Mouse (Mus musculus) kidney, adult 2 months (tissue): ENCODE measurements around the gene Arpc2. TPM values are rescaled to one million over a fixed set of nuclear protein-coding genes. Genes with fewer than 3 reads are reported as not detected.

ENCODE experiments used
- DNase-seq: peaks from one replicate; pipeline ENCODE4 v3.0.0; 2021
- H3K27ac ChIP-seq: fragments of 200-500 bp; 2 replicates; pipeline ENCODE4 v1.5.1; 2012; ENCODE audit warnings: low read depth, low read length, control low read depth, inconsistent platforms; ENCODE audit not compliant: insufficient read depth
- H3K27me3 ChIP-seq: fragments of 200-500 bp; replicated peaks from 2 replicates; pipeline ENCODE4 v1.6.1; 2012; ENCODE audit warnings: mild to moderate bottlenecking, moderate library complexity, low read length, inconsistent platforms; ENCODE audit not compliant: control insufficient read depth, insufficient read depth
- H3K36me3 ChIP-seq: fragments of 200-500 bp; 2 replicates; pipeline ENCODE4 v1.6.1; 2012; ENCODE audit warnings: mild to moderate bottlenecking, moderate library complexity, low read length, inconsistent platforms; ENCODE audit not compliant: control insufficient read depth, insufficient read depth
- H3K4me1 ChIP-seq: fragments of 200-500 bp; 2 replicates; pipeline ENCODE4 v1.6.1; 2011; ENCODE audit warnings: low read length; ENCODE audit not compliant: control insufficient read depth, insufficient read depth
- H3K4me3 ChIP-seq: fragments of 200-500 bp; 2 replicates; pipeline ENCODE4 v1.5.1; 2011; ENCODE audit warnings: mild to moderate bottlenecking, low read depth, low read length, control low read depth; ENCODE audit not compliant: insufficient read depth
- CTCF ChIP-seq: fragments of 200-500 bp; conservative IDR thresholded peaks from 2 replicates; pipeline ENCODE4 v1.5.1; 2011; ENCODE audit warnings: low read depth, mild to moderate bottlenecking, control low read depth, low read length, moderate library complexity, mixed read lengths; ENCODE audit not compliant: insufficient read depth, insufficient read length
- POLR2A ChIP-seq: fragments of 200-500 bp; IDR thresholded peaks from one replicate; pipeline ENCODE4 v1.6.1; 2011; ENCODE audit warnings: low read depth, low read length, control low read depth
- WGBS: fragments of 180-500 bp; shearing (Covaris S2); methylation state at CpG from one replicate; pipeline ENCODE4 v1.1.7; 2018; 5-methylcytosine and 5-hydroxymethylcytosine counted together
- polyA plus RNA-seq: library from polyadenylated mRNA; depleted of rRNA; stranded (reverse); fragments of >200 nt; gene quantifications from 2 replicates; pipeline ENCODE4 v1.2.3, GENCODE M21; 2012; rRNA removed

Arpc2 gene
- polyA plus RNA-seq, 1 experiment = 124 TPM

DNA sequence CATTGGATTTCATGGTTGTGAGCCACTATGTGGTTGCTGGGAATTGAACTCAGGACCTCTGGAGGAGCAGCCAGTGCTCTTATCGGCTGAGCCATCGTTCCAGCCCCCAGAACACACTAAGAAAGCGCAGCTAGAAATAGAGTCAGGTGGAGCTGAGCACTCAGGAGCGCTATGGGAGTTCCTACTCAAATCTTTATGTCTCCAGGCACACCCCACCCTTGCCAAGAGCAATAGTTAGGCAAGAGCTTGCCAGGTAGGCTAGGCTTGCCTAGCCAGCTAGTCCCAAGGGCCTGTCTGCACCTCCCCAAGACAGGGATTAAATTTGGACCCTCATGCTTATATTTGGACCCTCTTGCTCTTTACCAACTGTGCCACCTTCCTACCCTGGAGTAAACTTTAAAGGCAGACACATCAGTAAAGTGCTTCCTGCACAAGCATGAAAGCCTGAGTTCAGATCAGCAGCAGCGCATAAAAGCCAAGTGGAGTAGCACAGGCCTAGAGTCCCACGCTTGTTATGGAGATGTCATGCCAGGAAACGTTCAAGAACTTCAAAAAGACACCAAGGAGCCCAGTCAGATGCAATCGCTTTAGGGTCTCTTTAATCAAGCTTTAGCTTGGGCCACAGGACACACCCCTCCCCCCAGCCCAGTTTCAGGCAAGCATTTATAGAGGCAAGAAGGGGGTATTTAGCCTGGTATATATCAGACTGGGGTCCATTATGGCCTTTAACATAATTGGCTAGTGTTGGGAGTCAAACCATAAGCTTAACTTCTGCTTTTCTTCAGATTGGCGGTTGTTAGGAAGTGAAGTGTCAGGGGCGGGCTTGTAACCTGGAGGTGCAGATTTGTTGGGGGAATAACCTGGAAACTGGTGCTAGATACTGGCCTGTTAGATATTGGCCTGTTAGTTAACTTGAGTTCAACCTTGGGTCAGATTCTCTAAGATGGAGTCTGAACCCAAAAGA is 72.4 kb downstream of the Arpc2 start:
- H3K27ac ChIP-seq = no peak overlapping the region
- peaks cover 3% of the 10 kb centered on the region; the same call in 1 of the 2 replicates for H3K4me1 ChIP-seq
- H3K36me3 ChIP-seq = no peaks in the 10 kb centered on the region
- H3K27me3 ChIP-seq = no peaks in the 10 kb centered on the region
- no peak for DNase-seq
- no peak for TF ChIP-seq CTCF
- WGBS = 87% methylated on average over 10 of the region's 10 CpGs
- H3K4me3 ChIP-seq = no peak overlapping the region

DNA sequence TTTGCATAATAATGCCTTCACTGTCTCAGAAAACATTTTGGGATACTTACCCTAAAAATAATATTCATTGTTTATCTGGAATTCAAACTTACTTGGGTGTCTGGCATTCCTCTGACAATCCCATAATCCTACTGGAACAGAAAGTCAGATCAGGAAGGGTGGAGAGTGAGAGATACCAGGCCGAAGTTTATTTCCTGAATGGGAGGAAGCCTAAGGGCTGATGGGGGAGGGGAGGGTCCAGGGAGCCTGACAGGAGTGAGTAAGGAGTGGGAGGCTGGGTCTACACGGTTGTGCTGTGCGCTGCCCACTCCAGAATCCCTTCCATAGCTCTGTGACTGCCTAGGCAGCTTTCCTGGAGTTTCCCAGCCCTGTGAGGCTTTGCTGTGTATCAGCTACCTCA is 73.9 kb downstream of the Arpc2 start:
- DNase-seq = no peak
- no peaks in the 10 kb centered on the region for H3K36me3 ChIP-seq
- TF ChIP-seq POLR2A (no peak), CTCF (no peak)
- H3K27ac ChIP-seq = peak overlapping the region; percentile 65
- H3K4me3 ChIP-seq = no peak overlapping the region
- no peaks in the 10 kb centered on the region for H3K27me3 ChIP-seq
- 33% methylated on average over 3 of the region's 3 CpGs for WGBS
- H3K4me1 ChIP-seq = no peaks in the 10 kb centered on the region

DNA sequence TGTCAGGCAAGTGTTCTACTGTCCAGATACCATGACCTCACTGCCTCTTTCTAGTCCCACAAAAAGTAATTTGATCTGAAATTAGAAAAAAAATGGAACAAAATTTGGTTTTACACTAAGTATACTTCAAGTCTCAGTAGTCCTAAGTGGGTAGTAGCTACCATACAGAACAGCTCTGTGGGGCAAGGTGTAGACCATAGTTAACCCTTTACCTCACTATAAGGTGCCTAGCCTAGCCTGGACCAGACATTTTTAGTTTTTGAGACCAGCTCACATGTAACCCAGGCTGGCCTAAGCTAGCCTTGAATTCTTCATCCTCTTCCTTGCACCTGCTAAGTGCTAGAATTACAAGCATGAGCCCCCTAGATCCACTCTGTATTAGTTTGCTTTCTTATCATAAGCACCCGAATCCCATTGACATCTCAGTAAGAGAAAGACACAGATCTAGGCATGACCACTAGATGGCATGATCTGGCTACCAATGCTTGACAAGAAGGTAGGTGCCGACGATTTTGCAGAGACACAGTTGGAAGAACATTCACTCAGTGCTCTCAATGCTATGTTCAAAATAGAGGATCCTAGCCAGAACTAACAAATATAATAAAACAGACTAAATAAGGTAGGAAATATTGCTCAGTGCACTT is 77.3 kb downstream of the Arpc2 start:
- no peak overlapping the region for H3K4me3 ChIP-seq
- no peaks in the 10 kb centered on the region for H3K4me1 ChIP-seq
- no peaks in the 10 kb centered on the region for H3K27me3 ChIP-seq
- no peaks in the 10 kb centered on the region for H3K36me3 ChIP-seq
- no peak overlapping the region for H3K27ac ChIP-seq
- WGBS = under 1% methylated on average over 3 of the region's 3 CpGs
- TF ChIP-seq CTCF (peak; percentile 80), POLR2A (no peak)
- peak; percentile 90 for DNase-seq

DNA sequence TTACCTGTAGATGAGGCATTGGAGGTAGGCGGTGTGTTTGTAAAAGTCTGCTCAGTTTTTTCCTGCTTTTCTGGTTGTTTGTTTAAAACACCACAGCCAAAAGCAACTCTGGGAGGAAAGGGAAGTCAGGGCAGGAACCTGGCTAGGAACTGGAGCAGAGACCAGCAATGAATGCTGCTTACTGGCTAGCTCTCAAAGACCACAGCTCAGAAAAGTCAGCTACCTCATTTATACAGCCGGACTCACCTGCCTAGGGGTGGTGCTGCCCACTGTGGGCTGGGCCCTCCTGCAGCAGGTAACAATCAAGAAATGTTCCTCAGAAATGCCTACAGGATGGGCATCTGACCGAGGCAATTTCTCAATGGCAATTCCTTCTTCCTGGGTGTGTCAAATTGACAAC is 78.9 kb downstream of the Arpc2 start:
- Histone ChIP-seq H3K27me3 (no peaks in the 10 kb centered on the region), H3K4me3 (no peak overlapping the region), H3K36me3 (no peaks in the 10 kb centered on the region), H3K4me1 (no peaks in the 10 kb centered on the region), H3K27ac (no peak overlapping the region)
- no peak for TF ChIP-seq CTCF
- no peak for TF ChIP-seq POLR2A
- no peak for DNase-seq
- 73% methylated on average over 3 of the region's 3 CpGs for WGBS

DNA sequence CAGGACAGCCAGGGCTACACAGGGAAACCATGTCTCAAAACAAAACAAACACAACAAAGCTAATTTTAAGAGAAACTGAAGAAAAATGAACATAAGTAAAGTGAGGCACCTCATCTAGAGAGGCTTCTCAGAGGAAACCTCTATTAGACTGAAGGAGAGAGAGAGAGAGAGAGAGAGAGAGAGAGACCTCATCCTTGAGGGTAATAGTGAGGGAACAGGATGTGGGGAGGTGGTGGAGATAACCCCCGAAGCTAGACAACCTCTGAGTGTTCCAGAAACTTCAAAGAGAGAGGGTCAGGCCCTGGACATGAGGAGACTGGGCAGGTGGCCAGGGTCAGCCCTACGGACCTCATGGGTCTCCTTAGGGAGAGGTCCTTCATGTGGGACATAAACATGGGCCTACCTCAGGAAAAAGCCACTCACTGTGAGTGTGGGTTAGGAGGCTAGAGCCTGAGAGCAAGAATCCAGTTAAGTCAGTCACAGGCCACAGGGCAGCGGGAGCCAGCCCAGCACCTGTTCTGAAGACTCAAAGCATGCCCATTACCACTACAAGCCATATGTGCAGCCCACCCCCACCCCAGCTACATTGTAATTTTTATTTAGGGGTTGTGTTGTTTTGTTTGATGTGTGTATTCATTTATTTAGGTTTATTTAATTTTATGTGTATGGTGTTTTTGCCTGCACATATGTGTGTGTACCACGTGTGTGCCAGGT is 80.4 kb downstream of the Arpc2 start:
- no peak overlapping the region for H3K27ac ChIP-seq
- 77% methylated on average over 4 of the region's 4 CpGs for WGBS
- DNase-seq = no peak
- no peak overlapping the region for H3K4me3 ChIP-seq
- H3K36me3 ChIP-seq = no peaks in the 10 kb centered on the region
- TF ChIP-seq POLR2A (no peak), CTCF (no peak)
- no peaks in the 10 kb centered on the region for H3K27me3 ChIP-seq
- no peaks in the 10 kb centered on the region for H3K4me1 ChIP-seq

Other genes starting within 250 kb of the Arpc2 start
- gene Tns1, start 111.6 kb upstream of the Arpc2 start, polyA plus RNA-seq = 400 and 465 TPM in 2 replicates
- gene Rufy4, start 110.5 kb upstream of the Arpc2 start, polyA plus RNA-seq = 2.4 and 3.3 TPM in 2 replicates
- 0.07 and 0.55 TPM in 2 replicates for gene Cxcr2, start 82.1 kb upstream of the Arpc2 start, polyA plus RNA-seq
- not detected in 2 replicates for gene Cxcr1, start 41.5 kb upstream of the Arpc2 start, polyA plus RNA-seq
- 0.20 and 0.48 TPM in 2 replicates for gene Gpbar1, start 42.5 kb downstream of the Arpc2 start, polyA plus RNA-seq
- gene Aamp, start 48.7 kb downstream of the Arpc2 start, polyA plus RNA-seq = 212 and 217 TPM in 2 replicates
- 139 and 165 TPM in 2 replicates for gene Pnkd, start 48.8 kb downstream of the Arpc2 start, polyA plus RNA-seq
- gene Tmbim1, start 69.5 kb downstream of the Arpc2 start, polyA plus RNA-seq = 74.1 and 103 TPM in 2 replicates
- gene Catip, start 126.0 kb downstream of the Arpc2 start, polyA plus RNA-seq = 0.33 and 0.43 TPM in 2 replicates
- gene Slc11a1, start 139.1 kb downstream of the Arpc2 start, polyA plus RNA-seq = 13.4 and 15.3 TPM in 2 replicates
- gene Ctdsp1, start 155.4 kb downstream of the Arpc2 start, polyA plus RNA-seq = 185 and 187 TPM in 2 replicates
- 69.8 and 75.0 TPM in 2 replicates for gene Vil1, start 173.3 kb downstream of the Arpc2 start, polyA plus RNA-seq